Mouse (Mus musculus) lung, postnatal 0 days (tissue): ENCODE measurements at regions not wholly inside any gene's neighbourhood (a gene's known extent, or its start where the extent isn't known, plus 50 kb on each side); places are given as distances from the start of the nearest gene placed in this dataset.

ENCODE experiments used
- CTCF ChIP-seq: IDR thresholded peaks from 2 replicates; pipeline ENCODE4 v1.5.1; 2016; ENCODE audit warnings: antibody characterized with exemption, mild to moderate bottlenecking
- EP300 ChIP-seq: IDR thresholded peaks from 2 replicates; pipeline ENCODE4 v1.6.1; 2016; ENCODE audit warnings: antibody characterized with exemption, mild to moderate bottlenecking, control low read depth

DNA sequence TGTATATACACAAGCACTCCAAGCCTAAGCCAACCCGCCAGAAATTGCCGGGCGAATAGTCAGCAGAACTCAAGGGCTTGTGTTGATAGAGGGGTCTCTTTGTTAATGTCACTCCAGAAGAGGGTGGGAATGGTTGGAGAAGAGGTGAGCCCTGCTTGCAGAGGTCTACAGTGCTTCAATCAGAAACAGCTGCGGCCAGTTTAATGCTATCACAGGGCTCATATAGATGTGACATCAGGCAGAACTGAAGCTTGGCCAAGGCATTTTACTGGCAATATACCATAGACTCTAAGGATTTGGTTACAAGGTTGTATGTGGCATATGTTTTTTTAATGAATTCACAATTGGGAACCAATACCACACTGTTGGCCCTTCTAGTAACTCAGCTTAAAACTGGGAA is 787.4 kb downstream of the 5730522E02Rik start:
- TF ChIP-seq CTCF (no peak), EP300 (no peak)
